In genomic region chr1:128016035-128016492, GRCm38 (mm10) we compare ENCODE assay signal across 13 mouse cellular contexts.
DNase-seq lines count a peak whose midpoint lies in the region; ATAC-seq and TF ChIP-seq lines count a peak whose summit lies in the region.
"Had no signal": no experiment of that assay in that cellular context is flagged by ENCODE, and none has a peak within 500 bp of the region (broad histone marks: within the 10 kb centered on the region; RNA-seq: fewer than 3 reads in every experiment).

No protein-coding gene starts in this region.

- no peak overlapping the region for H3K27ac ChIP-seq in forebrain, embryonic 11.5 days (ENCODE audit: low read depth, low read length)
- H3K27ac ChIP-seq in forebrain, embryonic 10.5 days, result no peak overlapping the region
- H3K27ac ChIP-seq in midbrain, embryonic 13.5 days, result no peak overlapping the region
- no peak overlapping the region for H3K27ac ChIP-seq in midbrain, postnatal 0 days (ENCODE audit: low read depth, low read length)
- no peak overlapping the region for H3K27ac ChIP-seq in forebrain, embryonic 16.5 days (ENCODE audit: low read length)
- H3K27ac ChIP-seq: embryonic facial prominence, embryonic 13.5 days; gastrocnemius, adult 2 months; neural tube, embryonic 15.5 days had no signal

- no peak overlapping the region for H3K4me2 ChIP-seq in forebrain, embryonic 11.5 days (ENCODE audit: low read depth, low read length, severe bottlenecking)
- no peak overlapping the region for H3K4me2 ChIP-seq in midbrain, embryonic 13.5 days (replicated peaks)
- H3K4me2 ChIP-seq in midbrain, postnatal 0 days (ENCODE audit: low read depth, low read length, poor library complexity, severe bottlenecking), result no peak overlapping the region
- no peak overlapping the region for H3K4me2 ChIP-seq in forebrain, embryonic 16.5 days (ENCODE audit: low read length)
- H3K4me2 ChIP-seq: embryonic facial prominence, embryonic 13.5 days; neural tube, embryonic 15.5 days had no signal

- no peaks in the 10 kb centered on the region for H3K9me3 ChIP-seq in forebrain, embryonic 11.5 days (ENCODE audit: control insufficient read depth, low read length)
- H3K9me3 ChIP-seq in forebrain, embryonic 10.5 days, result no peaks in the 10 kb centered on the region
- no peaks in the 10 kb centered on the region for H3K9me3 ChIP-seq in midbrain, embryonic 13.5 days
- no peaks in the 10 kb centered on the region for H3K9me3 ChIP-seq in midbrain, postnatal 0 days (ENCODE audit: low read length)
- no peaks in the 10 kb centered on the region for H3K9me3 ChIP-seq in forebrain, embryonic 16.5 days (ENCODE audit: control insufficient read depth, low read length)
- H3K9me3 ChIP-seq: embryonic facial prominence, embryonic 13.5 days; neural tube, embryonic 15.5 days had no signal

- 0 out of 2 replicates have a peak, but pooled peaks have one; percentile 55 for ATAC-seq in forebrain, embryonic 11.5 days (replicated peaks; ENCODE audit: low FRiP score)
- ATAC-seq in midbrain, embryonic 13.5 days, result peak; percentile 68; the same call in 1 of the 2 replicates
- no peak for ATAC-seq in midbrain, postnatal 0 days (ENCODE audit: low FRiP score)
- ATAC-seq in forebrain, embryonic 16.5 days, result peak; percentile 88

- H3K4me3 ChIP-seq in forebrain, embryonic 11.5 days (ENCODE audit: low read depth, low read length), result no peak overlapping the region
- no peak overlapping the region for H3K4me3 ChIP-seq in forebrain, embryonic 10.5 days
- H3K4me3 ChIP-seq in midbrain, embryonic 13.5 days (replicated peaks), result no peak overlapping the region
- H3K4me3 ChIP-seq in midbrain, postnatal 0 days (ENCODE audit: low read depth, low read length), result no peak overlapping the region
- H3K4me3 ChIP-seq in forebrain, embryonic 16.5 days (replicated peaks; ENCODE audit: low read length), result no peak overlapping the region
- H3K4me3 ChIP-seq: embryonic facial prominence, embryonic 13.5 days; gastrocnemius, adult 2 months; neural tube, embryonic 15.5 days had no signal

- no peaks in the 10 kb centered on the region for H3K36me3 ChIP-seq in forebrain, embryonic 11.5 days (ENCODE audit: control insufficient read depth, insufficient read depth, low read length)
- peaks cover 21% of the 10 kb centered on the region for H3K36me3 ChIP-seq in forebrain, embryonic 10.5 days (replicated peaks)
- no peaks in the 10 kb centered on the region for H3K36me3 ChIP-seq in midbrain, embryonic 13.5 days
- no peaks in the 10 kb centered on the region for H3K36me3 ChIP-seq in midbrain, postnatal 0 days (ENCODE audit: insufficient read depth, low read length)
- H3K36me3 ChIP-seq in forebrain, embryonic 16.5 days (ENCODE audit: control insufficient read depth, insufficient read depth), result no peaks in the 10 kb centered on the region
- H3K36me3 ChIP-seq: neural tube, embryonic 15.5 days had no signal

- 59% methylated on average over 6 of the region's 6 CpGs for WGBS in forebrain, embryonic 11.5 days
- WGBS in forebrain, embryonic 10.5 days, result 81% methylated on average over 6 of the region's 6 CpGs
- 49% methylated on average over 6 of the region's 6 CpGs for WGBS in midbrain, embryonic 13.5 days
- 42% methylated on average over 6 of the region's 6 CpGs for WGBS in midbrain, postnatal 0 days
- WGBS in forebrain, embryonic 16.5 days, result 17% methylated on average over 6 of the region's 6 CpGs

- H3K9ac ChIP-seq in forebrain, embryonic 11.5 days (ENCODE audit: low read length), result no peak overlapping the region
- H3K9ac ChIP-seq in midbrain, embryonic 13.5 days (replicated peaks), result no peak overlapping the region
- no peak overlapping the region for H3K9ac ChIP-seq in midbrain, postnatal 0 days (replicated peaks; ENCODE audit: low read length, poor library complexity, severe bottlenecking)
- H3K9ac ChIP-seq in forebrain, embryonic 16.5 days (replicated peaks; ENCODE audit: low read depth, low read length), result no peak overlapping the region
- H3K9ac ChIP-seq: embryonic facial prominence, embryonic 13.5 days; neural tube, embryonic 15.5 days had no signal

- no peak for DNase-seq in forebrain, embryonic 11.5 days (ENCODE audit: low spot score)
- DNase-seq in forebrain, embryonic 10.5 days (ENCODE audit: extremely low spot score, low spot score), result no peak
- no peak for DNase-seq in midbrain, postnatal 0 days (ENCODE audit: low spot score)
- peak; percentile 20 for DNase-seq in skeletal muscle tissue, adult 2 months (ENCODE audit: low read depth, low spot score)
- no peak for DNase-seq in thymus, postnatal 25 days
- DNase-seq in right cerebral cortex, postnatal 25 days, result no peak
- DNase-seq: gastrocnemius, adult 2 months; spleen, adult 18-20 months; thymus, postnatal 36 days had no signal

- H3K4me1 ChIP-seq in forebrain, embryonic 11.5 days (replicated peaks; ENCODE audit: control insufficient read depth, insufficient read depth, low read length), result 0 out of 2 replicates have a peak, but pooled peaks cover 1% of the 10 kb centered on the region
- H3K4me1 ChIP-seq in forebrain, embryonic 10.5 days, result peaks cover 7% of the 10 kb centered on the region; the same call in 1 of the 2 replicates
- H3K4me1 ChIP-seq in midbrain, embryonic 13.5 days (replicated peaks), result peaks cover 6% of the 10 kb centered on the region
- H3K4me1 ChIP-seq in midbrain, postnatal 0 days (ENCODE audit: insufficient read depth, low read length), result no peaks in the 10 kb centered on the region
- H3K4me1 ChIP-seq in forebrain, embryonic 16.5 days (replicated peaks; ENCODE audit: control insufficient read depth, insufficient read depth, low read length), result no peaks in the 10 kb centered on the region; the same call in 1 of the 2 replicates
- H3K4me1 ChIP-seq: embryonic facial prominence, embryonic 13.5 days; neural tube, embryonic 15.5 days had no signal

- no peaks in the 10 kb centered on the region for H3K27me3 ChIP-seq in forebrain, embryonic 11.5 days (ENCODE audit: control insufficient read depth, insufficient read depth, low read length)
- H3K27me3 ChIP-seq in forebrain, embryonic 10.5 days (ENCODE audit: poor library complexity, severe bottlenecking), result no peaks in the 10 kb centered on the region
- no peaks in the 10 kb centered on the region for H3K27me3 ChIP-seq in midbrain, embryonic 13.5 days
- no peaks in the 10 kb centered on the region for H3K27me3 ChIP-seq in midbrain, postnatal 0 days (ENCODE audit: insufficient read depth, low read length)
- no peaks in the 10 kb centered on the region for H3K27me3 ChIP-seq in forebrain, embryonic 16.5 days (replicated peaks; ENCODE audit: control insufficient read depth, insufficient read depth, low read length)
- H3K27me3 ChIP-seq: embryonic facial prominence, embryonic 13.5 days; neural tube, embryonic 15.5 days had no signal

- TF ChIP-seq CTCF in midbrain, postnatal 0 days (IDR thresholded peaks at IDR 0.05), result no peak
